Mouse (Mus musculus) heart, postnatal 36 days (tissue): ENCODE data around the gene Cyp2d10. TPM values are rescaled to one million over a fixed set of nuclear protein-coding genes. Genes with fewer than 3 reads are reported as not detected.
"Not testable (repeated sequence)": the region's sequence is repeated elsewhere in the genome, so short reads cannot be mapped to it uniquely, and the experiment has no call there.

Experiments used
- DNase-seq, 2 experiments: peaks; one replicate each; pipeline ENCODE4 v3.0.0; 2021 to 2022
- intact Hi-C: fragments of 180-260 bp; cut with DNase I; formaldehyde crosslinking; loops from one replicate; pipeline ENCODE4 v1.15.1; 2025
- microRNA-seq, 2 experiments: library from miRNA; unstranded; fragments of <30 nt; microRNA quantifications; one replicate each; pipeline ENCODE4 v1.2.0; 2021; ENCODE audit warnings: borderline number of aligned reads in 2 of 2
- total RNA-seq, 2 experiments: library from RNA; stranded (reverse); gene quantifications; 2 replicates each; pipeline ENCODE4 v1.2.3; 2021

Cyp2d10 gene
- total RNA-seq, 2 experiments from 2014 or later: not detected

- intact Hi-C loops, DNase-seq: not testable (repeated sequence)
Observed at GRCm38 (mm10) chr15:82363801-82364200, 43.2 kb downstream of the Cyp2d10 start.

DNA sequence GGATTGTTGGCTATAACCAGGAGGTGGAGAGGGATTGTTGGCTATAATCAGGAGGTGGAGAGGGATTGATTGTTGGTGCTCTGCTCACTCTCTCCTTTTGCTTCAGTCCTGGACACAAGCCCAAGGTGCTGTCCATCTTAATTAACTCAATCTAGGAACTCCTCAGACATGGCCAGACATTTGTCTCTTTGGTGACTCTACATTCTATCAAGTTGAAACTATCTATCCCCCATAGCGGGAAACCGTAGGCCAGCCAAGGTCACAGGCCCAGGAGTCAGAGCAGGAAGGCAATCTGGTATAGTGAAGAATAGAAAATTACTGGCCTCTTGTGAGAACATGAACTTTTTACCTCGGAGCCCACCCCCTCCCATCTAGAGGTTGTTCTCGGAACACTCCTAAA lies 44.8 kb downstream of the Cyp2d10 start:
- DNase-seq: no peak
- intact Hi-C loops: no loop called here

GRCm38 (mm10) chr15:82361459-82362018 lies 45.5 kb downstream of the Cyp2d10 start:
- intact Hi-C loops: no loop called here
- no peak for DNase-seq

GRCm38 (mm10) chr15:82358431-82359260 lies 48.3 kb downstream of the Cyp2d10 start:
- DNase-seq: no peak

DNA sequence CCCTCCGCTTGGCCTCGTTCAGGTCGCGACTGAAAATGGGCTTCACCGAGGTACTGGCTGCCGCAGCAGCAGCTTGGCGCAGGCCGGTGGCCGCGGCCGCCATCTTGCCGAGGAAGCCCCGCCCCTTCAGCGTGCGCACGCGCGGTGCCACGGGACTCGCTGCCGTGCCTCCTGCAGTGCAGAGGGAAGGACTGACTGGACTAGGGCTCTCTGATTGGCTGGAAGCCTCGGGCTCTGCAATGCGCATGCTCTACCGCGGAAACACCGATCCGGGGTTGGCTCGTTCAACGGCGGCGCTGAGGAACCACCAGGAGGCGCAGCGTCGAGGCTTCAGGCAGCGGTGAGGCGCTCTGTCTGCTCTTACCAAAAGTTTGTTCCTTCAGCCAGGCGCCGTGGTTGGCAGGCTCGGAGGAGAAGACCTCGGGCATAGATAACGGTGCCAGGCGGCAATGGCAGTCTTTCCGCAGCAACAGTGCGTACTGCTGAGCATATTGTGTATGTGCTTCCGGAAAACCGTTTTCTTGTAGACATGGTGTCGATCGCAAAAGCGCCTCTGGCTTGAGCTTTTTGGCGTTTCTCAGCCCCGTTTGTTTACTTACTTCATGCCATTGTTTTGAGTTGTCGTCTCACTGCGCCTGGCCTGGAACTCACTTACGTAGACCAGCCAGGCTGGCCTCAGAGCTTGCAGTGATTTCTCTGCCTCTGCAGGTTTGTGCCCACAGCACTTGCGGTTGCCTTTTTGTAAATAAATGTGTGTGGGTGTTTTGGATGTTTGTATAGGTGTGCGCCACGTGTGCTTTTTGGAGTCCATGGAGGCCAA lies 52.7 kb downstream of the Cyp2d10 start, which contains the start of gene Ndufa6:
Gene Ndufa6 (minus strand): TSS at position 197 of the 820 bp plus-strand sequence.
- peak; percentile 95 to 97 for DNase-seq
- intact Hi-C loops: loop anchor here (1.0 to 2.0 kb wide), 2 partner anchors 22 to 63 kb away; no protein-coding TSS in a partner anchor

More at GRCm38 (mm10) chr15:82358431-82359260, 48.3 kb downstream of the Cyp2d10 start:
- intact Hi-C loops: no loop called here

GRCm38 (mm10) chr15:82353745-82354113 lies 53.3 kb downstream of the Cyp2d10 start:
- intact Hi-C loops: loop anchor here (1.0 to 2.0 kb wide), 2 partner anchors 23 to 64 kb away; no protein-coding TSS in a partner anchor
- no peak for DNase-seq

DNA sequence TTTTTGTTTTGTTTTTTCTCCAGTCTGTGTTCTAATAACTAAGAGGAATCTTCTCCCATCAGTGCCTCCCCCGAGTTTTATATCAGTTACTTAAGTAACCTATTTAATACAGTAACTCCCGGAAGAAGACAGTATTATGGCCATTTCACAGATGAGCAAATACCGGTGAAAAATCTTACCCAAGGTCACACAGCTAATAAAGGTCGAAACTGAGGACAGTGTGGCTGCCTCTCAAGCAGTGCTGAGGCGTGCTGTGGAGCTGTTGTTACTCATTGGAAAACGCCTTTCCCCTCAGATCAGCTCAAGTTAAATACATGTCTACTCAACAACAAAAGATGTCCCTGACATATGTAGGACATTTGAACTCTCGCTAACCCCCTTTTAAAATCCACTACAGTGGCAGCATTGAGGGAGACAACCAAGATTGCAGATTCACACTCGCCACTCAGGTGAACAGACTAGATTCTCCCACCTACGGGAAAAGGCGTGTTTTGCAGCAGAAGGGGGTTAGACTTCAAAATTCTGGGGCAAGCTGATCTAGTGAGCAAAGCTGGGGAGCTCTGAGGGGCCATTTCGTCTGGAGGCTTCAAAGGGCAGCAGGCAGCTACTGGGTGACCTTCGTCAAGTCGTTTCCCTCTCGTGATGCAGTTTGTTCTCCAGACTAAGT lies 53.8 kb downstream of the Cyp2d10 start:
- intact Hi-C loops: no loop called here
- DNase-seq: no peak

Small RNA genes lying within 50 kb of the gene (microRNA-seq; reads per million reads assigned to microRNA genes)
- 0 reads per million in 2 experiments for gene Gm25990
- 0 reads per million in 2 experiments for gene Gm27331
- 0 reads per million in 2 experiments for gene Gm27622
- gene Mir7684: 0 reads per million in 2 experiments

Other genes starting within 250 kb of the Cyp2d10 start
- under 1 TPM; 0.14 to 0.19 TPM for gene Shisa8, start 194.4 kb downstream of the Cyp2d10 start, total RNA-seq
- gene Tnfrsf13c, start 182.8 kb downstream of the Cyp2d10 start, total RNA-seq: under 1 TPM; 0.28 to 0.30 TPM
- under 1 TPM; 0.42 to 0.51 TPM for gene Cenpm, start 162.4 kb downstream of the Cyp2d10 start, total RNA-seq
- gene 1500009C09Rik, start 154.8 kb downstream of the Cyp2d10 start, total RNA-seq: not detected
- under 1 TPM; 0.35 to 0.36 TPM for gene Sept3, start 132.3 kb downstream of the Cyp2d10 start, total RNA-seq
- not detected for gene Wbp2nl, start 108.2 kb downstream of the Cyp2d10 start, total RNA-seq
- gene Naga, start 68.3 kb downstream of the Cyp2d10 start, total RNA-seq: 10 to 100 TPM; 28.3 to 34.2 TPM
- gene Pheta2, start 68.3 kb downstream of the Cyp2d10 start, total RNA-seq: 1 to 10 TPM in 1 of 2 experiments, under 1 TPM in 1; 0.76 to 1.6 TPM
- gene Smdt1, start 68.2 kb downstream of the Cyp2d10 start, total RNA-seq: 100 to 1,000 TPM; 192 to 202 TPM
- 100 to 1,000 TPM; 702 to 740 TPM for gene Ndufa6, start 52.9 kb downstream of the Cyp2d10 start, total RNA-seq
- 10 to 100 TPM; 25.6 to 25.8 TPM for gene Cyp2d22, start 26.9 kb downstream of the Cyp2d10 start, total RNA-seq
- under 1 TPM; 0.22 to 0.36 TPM for gene Cyp2d11, start 13.2 kb downstream of the Cyp2d10 start, total RNA-seq
- not detected for gene Cyp2d9, start 26.2 kb upstream of the Cyp2d10 start, total RNA-seq
- gene Cyp2d12, start 147.9 kb upstream of the Cyp2d10 start, total RNA-seq: not detected
- gene Cyp2d34, start 213.8 kb upstream of the Cyp2d10 start, total RNA-seq: not detected